ENCODE assay signal across 39 mouse cellular contexts in the genomic region with DNA sequence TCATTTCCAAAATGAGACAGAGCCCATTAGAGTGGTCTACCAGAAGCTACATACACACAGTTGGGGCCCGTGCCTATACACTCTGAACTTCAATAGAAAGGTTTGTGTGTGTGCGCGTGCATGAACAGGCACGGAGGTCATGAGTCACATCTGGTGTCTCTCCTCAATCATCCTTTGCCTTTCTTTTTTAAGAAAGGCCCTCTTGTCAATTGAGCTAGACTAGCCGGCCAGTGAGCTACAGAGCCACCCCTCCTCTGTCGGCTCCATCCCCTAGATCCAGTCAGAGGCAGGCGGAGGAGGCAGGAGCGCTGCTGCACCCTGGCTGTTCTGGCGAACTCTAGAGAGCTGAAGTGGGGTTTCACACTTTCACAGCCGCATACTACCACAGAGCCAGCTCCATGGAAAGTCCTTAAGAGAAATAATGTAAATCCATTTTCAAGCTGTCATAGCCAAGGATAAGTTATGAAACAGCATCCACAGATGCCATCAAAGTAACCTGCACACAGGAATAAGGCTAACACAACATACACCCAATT. TPM values are rescaled to one million over a fixed set of nuclear protein-coding genes. Genes with fewer than 3 reads are reported as not detected.
A peak's percentile ranks its signal among the peaks of the same experiment; 100 is the strongest.
DNase-seq lines count a peak whose midpoint lies in the region; ATAC-seq lines count a peak whose summit lies in the region.
"Had no signal": no experiment of that assay in that cellular context is flagged by ENCODE, and none has a peak within 500 bp of the region (broad histone marks: within the 10 kb centered on the region; RNA-seq: fewer than 3 reads in every experiment).

No protein-coding gene starts in this region.

- no peak overlapping the region for H3K4me2 ChIP-seq in hindbrain, embryonic 14.5 days (replicated peaks)
- no peak overlapping the region for H3K4me2 ChIP-seq in stomach, embryonic 15.5 days
- H3K4me2 ChIP-seq: embryonic facial prominence, embryonic 13.5 days; heart, embryonic 12.5 days; intestine, embryonic 15.5 days; liver, embryonic 12.5 days; neural tube, embryonic 13.5 days had no signal

- H3K9me3 ChIP-seq in hindbrain, embryonic 10.5 days, result no peaks in the 10 kb centered on the region
- no peaks in the 10 kb centered on the region for H3K9me3 ChIP-seq in hindbrain, embryonic 14.5 days (ENCODE audit: control insufficient read depth, low read length)
- H3K9me3 ChIP-seq in stomach, embryonic 15.5 days, result no peaks in the 10 kb centered on the region
- H3K9me3 ChIP-seq: embryonic facial prominence, embryonic 13.5 days; G1E; heart, embryonic 12.5 days; intestine, embryonic 15.5 days; liver, embryonic 12.5 days; megakaryocyte, embryonic 14.5 days; neural tube, embryonic 13.5 days had no signal

- DNase-seq in hindbrain, embryonic 10.5 days (ENCODE audit: low spot score), result peak; percentile 43
- no peak for DNase-seq in hindbrain, embryonic 14.5 days (ENCODE audit: low spot score)
- DNase-seq in brain, adult 2 months (ENCODE audit: low read depth, low spot score), result peak; percentile 58
- peak; percentile 40 for DNase-seq in embryo, embryonic 9.5 days (ENCODE audit: extremely low spot score)
- DNase-seq in left cerebral cortex, postnatal 14 days (ENCODE audit: low spot score in 2 of 2), result no peak
- DNase-seq: adrenal gland, adult 8-10 months; cerebellum, adult 9-10 months; forebrain, postnatal 0 days; gastrocnemius, postnatal 36 days; heart, adult 18-20 months; heart, postnatal 4 days; kidney, adult 2 months; kidney, postnatal 36 days; left cerebral cortex, postnatal 4 days; liver, postnatal 0 days; lung, postnatal 36 days; right cerebral cortex, postnatal 14 days; thymus, adult 2 months; thymus, postnatal 36 days had no signal

- WGBS in hindbrain, embryonic 10.5 days, result 36% methylated on average over 10 of the region's 10 CpGs
- WGBS in hindbrain, embryonic 14.5 days, result 37% methylated on average over 10 of the region's 10 CpGs
- WGBS in stomach, embryonic 15.5 days, result 61% methylated on average over 10 of the region's 10 CpGs

- H3K4me1 ChIP-seq in hindbrain, embryonic 10.5 days (replicated peaks), result peaks cover 76% of the 10 kb centered on the region
- peaks cover 26% of the 10 kb centered on the region for H3K4me1 ChIP-seq in hindbrain, embryonic 14.5 days (replicated peaks; ENCODE audit: control insufficient read depth, insufficient read depth, low read length)
- peaks cover 46% of the 10 kb centered on the region for H3K4me1 ChIP-seq in stomach, embryonic 15.5 days

- intact Hi-C loops in left cerebral cortex, postnatal 14 days (cut with DNase I), result no loop called here

- H3K36me3 ChIP-seq in hindbrain, embryonic 10.5 days, result no peaks in the 10 kb centered on the region
- no peaks in the 10 kb centered on the region for H3K36me3 ChIP-seq in hindbrain, embryonic 14.5 days (replicated peaks; ENCODE audit: control insufficient read depth, insufficient read depth)
- no peaks in the 10 kb centered on the region for H3K36me3 ChIP-seq in stomach, embryonic 15.5 days
- H3K36me3 ChIP-seq: embryonic facial prominence, embryonic 13.5 days; G1E; heart, embryonic 12.5 days; intestine, embryonic 15.5 days; liver, embryonic 12.5 days; neural tube, embryonic 13.5 days had no signal

- no peak overlapping the region for H3K4me3 ChIP-seq in hindbrain, embryonic 10.5 days
- H3K4me3 ChIP-seq in hindbrain, embryonic 14.5 days (replicated peaks; ENCODE audit: low read length), result no peak overlapping the region
- no peak overlapping the region for H3K4me3 ChIP-seq in stomach, embryonic 15.5 days (replicated peaks)
- H3K4me3 ChIP-seq: embryonic facial prominence, embryonic 13.5 days; heart, embryonic 12.5 days; intestine, embryonic 15.5 days; layer of hippocampus, adult 2 months; liver, embryonic 12.5 days; megakaryocyte, embryonic 14.5 days; neural tube, embryonic 13.5 days had no signal

- no peak overlapping the region for H3K9ac ChIP-seq in hindbrain, embryonic 14.5 days
- H3K9ac ChIP-seq in stomach, embryonic 15.5 days, result no peak overlapping the region
- H3K9ac ChIP-seq: embryonic facial prominence, embryonic 13.5 days; forebrain, postnatal 0 days; intestine, embryonic 15.5 days; liver, embryonic 12.5 days; liver, postnatal 0 days; neural tube, embryonic 13.5 days had no signal

- H3K27me3 ChIP-seq in hindbrain, embryonic 10.5 days (ENCODE audit: insufficient read depth, poor library complexity, severe bottlenecking), result no peaks in the 10 kb centered on the region
- no peaks in the 10 kb centered on the region for H3K27me3 ChIP-seq in hindbrain, embryonic 14.5 days (ENCODE audit: control insufficient read depth, insufficient read depth, low read length)
- H3K27me3 ChIP-seq in stomach, embryonic 15.5 days (replicated peaks), result no peaks in the 10 kb centered on the region
- H3K27me3 ChIP-seq: embryonic facial prominence, embryonic 13.5 days; heart, embryonic 12.5 days; intestine, embryonic 15.5 days; liver, embryonic 12.5 days; neural tube, embryonic 13.5 days had no signal

- ATAC-seq in hindbrain, embryonic 14.5 days (ENCODE audit: low FRiP score), result no peak
- no peak for ATAC-seq in stomach, embryonic 15.5 days (ENCODE audit: insufficient read depth, low FRiP score, low read depth)
- ATAC-seq in erythroid progenitor cell, adult 5-6 weeks (replicated peaks; ENCODE audit: low FRiP score, poor library complexity, severe bottlenecking), result no peak
- ATAC-seq: forebrain, postnatal 0 days; hindbrain, postnatal 0 days; intestine, embryonic 15.5 days; liver, embryonic 12.5 days; liver, postnatal 0 days; midbrain, embryonic 16.5 days had no signal

- peak overlapping the region; percentile 50; the same call in 1 of the 2 replicates for H3K27ac ChIP-seq in hindbrain, embryonic 10.5 days
- no peak overlapping the region for H3K27ac ChIP-seq in hindbrain, embryonic 14.5 days
- H3K27ac ChIP-seq in stomach, embryonic 15.5 days, result peak overlapping the region; percentile 40; the same call in 1 of the 2 replicates
- H3K27ac ChIP-seq: embryonic facial prominence, embryonic 13.5 days; hindbrain, postnatal 0 days; intestine, embryonic 15.5 days; layer of hippocampus, adult 2 months; liver, embryonic 12.5 days; neural tube, embryonic 13.5 days had no signal

RNA-seq across cellular contexts. Expression of a gene that starts 16.2 kb away (rescaled TPM):
- 1.9 TPM in 2 replicates for polyA plus RNA-seq in hindbrain, embryonic 10.5 days (2016; fragmentation: Nextera tagmentation; extraction: Ambion mirVana)
- polyA plus RNA-seq in hindbrain, embryonic 14.5 days (2014; fragmentation: Nextera tagmentation; extraction: Ambion mirVana), result 3.5 and 3.8 TPM in 2 replicates
- 6.2 and 6.4 TPM in 2 replicates for polyA plus RNA-seq in stomach, embryonic 15.5 days (2015; fragmentation: Nextera tagmentation; extraction: Ambion mirVana)
- total RNA-seq in erythroid progenitor cell, adult 5-6 weeks (2015; ENCODE audit: low replicate concordance), result 0.36 TPM in 1 of 2 replicates, not detected in the other
- under 0.01 and 1.0 TPM in 2 replicates for total RNA-seq in erythroid progenitor cell, adult 5-6 weeks (2017; ENCODE audit: low replicate concordance)
- total RNA-seq in left cerebral cortex, postnatal 14 days (2021), result 10 to 100 TPM; 71.3 to 72.9 TPM
- polyA plus RNA-seq: G1E had no signal

RNA-seq across cellular contexts. Expression of a gene that starts 40.2 kb away (rescaled TPM):
- 76.5 and 83.1 TPM in 2 replicates for polyA plus RNA-seq in hindbrain, embryonic 10.5 days (2016; fragmentation: Nextera tagmentation; extraction: Ambion mirVana)
- polyA plus RNA-seq in hindbrain, embryonic 14.5 days (2014; fragmentation: Nextera tagmentation; extraction: Ambion mirVana), result 39.5 and 44.7 TPM in 2 replicates
- 121 and 122 TPM in 2 replicates for polyA plus RNA-seq in stomach, embryonic 15.5 days (2015; fragmentation: Nextera tagmentation; extraction: Ambion mirVana)
- total RNA-seq in erythroid progenitor cell, adult 5-6 weeks (2015; ENCODE audit: low replicate concordance), result 2.9 and 10.8 TPM in 2 replicates
- 6.0 TPM in 1 of 2 replicates, not detected in the other for total RNA-seq in erythroid progenitor cell, adult 5-6 weeks (2017; ENCODE audit: low replicate concordance)
- 10 to 100 TPM; 12.2 to 21.8 TPM for total RNA-seq in left cerebral cortex, postnatal 14 days (2021)

RNA-seq across cellular contexts. Expression of a gene that starts 57.3 kb away (rescaled TPM):
- polyA plus RNA-seq in hindbrain, embryonic 10.5 days (2016; fragmentation: Nextera tagmentation; extraction: Ambion mirVana), result not detected in 2 replicates
- polyA plus RNA-seq in hindbrain, embryonic 14.5 days (2014; fragmentation: Nextera tagmentation; extraction: Ambion mirVana), result not detected in 2 replicates
- polyA plus RNA-seq in stomach, embryonic 15.5 days (2015; fragmentation: Nextera tagmentation; extraction: Ambion mirVana), result not detected in 2 replicates
- total RNA-seq in erythroid progenitor cell, adult 5-6 weeks (2015; ENCODE audit: low replicate concordance), result not detected in 2 replicates
- not detected in 2 replicates for total RNA-seq in erythroid progenitor cell, adult 5-6 weeks (2017; ENCODE audit: low replicate concordance)
- not detected for total RNA-seq in left cerebral cortex, postnatal 14 days (2021)
- total RNA-seq: adrenal gland, postnatal 4 days; forebrain, postnatal 0 days; G1E; gastrocnemius, postnatal 36 days; heart, adult 18-20 months; heart, postnatal 4 days; hindbrain, postnatal 0 days; layer of hippocampus, adult 2 months; layer of hippocampus, postnatal 25 days; left cerebral cortex, adult 8-10 months; left cerebral cortex, postnatal 4 days had no signal
- polyA plus RNA-seq: embryonic facial prominence, embryonic 13.5 days; forebrain, embryonic 11.5 days; forebrain, postnatal 0 days; G1E; heart, embryonic 12.5 days; heart, postnatal 0 days; hindbrain, postnatal 0 days; intestine, embryonic 15.5 days; kidney, adult 2 months; kidney, embryonic 16.5 days; limb, embryonic 14.5 days; liver, embryonic 12.5 days; liver, postnatal 0 days; lung, embryonic 16.5 days; midbrain, embryonic 16.5 days; neural tube, embryonic 13.5 days; thymus, adult 2 months had no signal

RNA-seq across cellular contexts. Expression of a gene that starts 58.0 kb away (rescaled TPM):
- polyA plus RNA-seq in hindbrain, embryonic 10.5 days (2016; fragmentation: Nextera tagmentation; extraction: Ambion mirVana), result not detected in 2 replicates
- not detected in 2 replicates for polyA plus RNA-seq in hindbrain, embryonic 14.5 days (2014; fragmentation: Nextera tagmentation; extraction: Ambion mirVana)
- polyA plus RNA-seq in stomach, embryonic 15.5 days (2015; fragmentation: Nextera tagmentation; extraction: Ambion mirVana), result not detected in 2 replicates
- not detected in 2 replicates for total RNA-seq in erythroid progenitor cell, adult 5-6 weeks (2015; ENCODE audit: low replicate concordance)
- not detected in 2 replicates for total RNA-seq in erythroid progenitor cell, adult 5-6 weeks (2017; ENCODE audit: low replicate concordance)
- total RNA-seq in left cerebral cortex, postnatal 14 days (2021), result not detected
- total RNA-seq: adrenal gland, adult 8-10 months; adrenal gland, postnatal 4 days; forebrain, postnatal 0 days; G1E; gastrocnemius, postnatal 36 days; heart, adult 18-20 months; heart, postnatal 4 days; hindbrain, postnatal 0 days; layer of hippocampus, adult 2 months; layer of hippocampus, postnatal 25 days; left cerebral cortex, adult 8-10 months; left cerebral cortex, postnatal 4 days had no signal
- polyA plus RNA-seq: embryonic facial prominence, embryonic 13.5 days; forebrain, embryonic 11.5 days; forebrain, postnatal 0 days; G1E; heart, embryonic 12.5 days; heart, postnatal 0 days; hindbrain, postnatal 0 days; intestine, embryonic 15.5 days; kidney, adult 2 months; kidney, embryonic 16.5 days; limb, embryonic 14.5 days; liver, embryonic 12.5 days; liver, postnatal 0 days; lung, embryonic 16.5 days; midbrain, embryonic 16.5 days; neural tube, embryonic 13.5 days; thymus, adult 2 months had no signal

Comparison
In these comparisons a context has a peak if more than half of its experiments do, and no peak if none do; other contexts are left out.
1. DNase-seq: peak in hindbrain, embryonic 10.5 days (single experiment), brain, adult 2 months (single experiment) and embryo, embryonic 9.5 days (single experiment); none in hindbrain, embryonic 14.5 days (single experiment) and left cerebral cortex, postnatal 14 days (0 of 2).